Comparison of ENCODE assay signal across 15 mouse cellular contexts in the genomic region with DNA sequence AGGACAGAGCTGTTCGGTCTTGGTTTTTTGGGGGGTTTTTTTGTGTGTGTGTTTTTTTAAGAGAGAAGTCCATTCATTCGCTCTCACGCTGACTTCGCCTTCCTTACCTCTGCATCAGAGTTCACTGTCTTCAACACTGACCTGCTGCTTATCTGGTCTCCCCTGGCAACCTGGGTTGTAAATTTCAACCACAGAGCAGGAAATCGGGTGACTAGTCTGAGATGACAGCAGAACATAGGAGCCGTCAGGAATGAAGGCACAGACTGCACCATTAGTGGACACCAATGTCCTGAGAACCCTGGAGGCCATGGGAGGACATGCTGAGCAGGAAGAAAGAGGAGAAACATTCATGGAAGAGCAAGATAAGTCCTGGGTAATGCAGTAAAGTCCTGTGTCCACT. TPM values are rescaled to one million over a fixed set of nuclear protein-coding genes. Genes with fewer than 3 reads are reported as not detected.
DNase-seq lines count a peak whose midpoint lies in the region; ATAC-seq lines count a peak whose summit lies in the region.
"Had no signal": no experiment of that assay in that cellular context is flagged by ENCODE, and none has a peak within 500 bp of the region (broad histone marks: within the 10 kb centered on the region; RNA-seq: fewer than 3 reads in every experiment).

No protein-coding gene starts in this region.

- H3K36me3 ChIP-seq in kidney, embryonic 15.5 days = no peaks in the 10 kb centered on the region
- no peaks in the 10 kb centered on the region for H3K36me3 ChIP-seq in stomach, embryonic 14.5 days (ENCODE audit: control insufficient read depth, insufficient read depth, low read length)
- no peaks in the 10 kb centered on the region for H3K36me3 ChIP-seq in liver, embryonic 12.5 days
- H3K36me3 ChIP-seq: hindbrain, embryonic 15.5 days; liver, embryonic 13.5 days; neural tube, embryonic 12.5 days had no signal

- H3K27me3 ChIP-seq in kidney, embryonic 15.5 days = no peaks in the 10 kb centered on the region
- H3K27me3 ChIP-seq in stomach, embryonic 14.5 days (ENCODE audit: control insufficient read depth, insufficient read depth, low read length) = no peaks in the 10 kb centered on the region
- no peaks in the 10 kb centered on the region for H3K27me3 ChIP-seq in liver, embryonic 12.5 days (replicated peaks)
- H3K27me3 ChIP-seq: forebrain, embryonic 13.5 days; hindbrain, embryonic 15.5 days; liver, embryonic 13.5 days; neural tube, embryonic 12.5 days had no signal

- peaks cover 24% of the 10 kb centered on the region for H3K4me1 ChIP-seq in kidney, embryonic 15.5 days
- H3K4me1 ChIP-seq in stomach, embryonic 14.5 days (ENCODE audit: control insufficient read depth, insufficient read depth, low read length) = 0 out of 2 replicates have a peak, but pooled peaks cover 6% of the 10 kb centered on the region
- H3K4me1 ChIP-seq in liver, embryonic 12.5 days = peaks cover 25% of the 10 kb centered on the region
- H3K4me1 ChIP-seq: forebrain, embryonic 13.5 days; hindbrain, embryonic 15.5 days had no signal

- no peak overlapping the region for H3K27ac ChIP-seq in kidney, embryonic 15.5 days
- H3K27ac ChIP-seq in stomach, embryonic 14.5 days (ENCODE audit: low read length) = no peak overlapping the region
- H3K27ac ChIP-seq in liver, embryonic 12.5 days = no peak overlapping the region
- H3K27ac ChIP-seq: forebrain, embryonic 13.5 days; hindbrain, embryonic 15.5 days; liver, embryonic 13.5 days; neural tube, embryonic 12.5 days had no signal

- H3K4me2 ChIP-seq in kidney, embryonic 15.5 days = no peak overlapping the region
- H3K4me2 ChIP-seq in stomach, embryonic 14.5 days (replicated peaks; ENCODE audit: low read depth, low read length) = no peak overlapping the region
- H3K4me2 ChIP-seq in liver, embryonic 12.5 days = no peak overlapping the region
- H3K4me2 ChIP-seq: forebrain, embryonic 13.5 days; hindbrain, embryonic 15.5 days; liver, embryonic 13.5 days; neural tube, embryonic 12.5 days had no signal

- WGBS in kidney, embryonic 15.5 days = 49% methylated on average over 6 of the region's 6 CpGs
- WGBS in stomach, embryonic 14.5 days = 46% methylated on average over 6 of the region's 6 CpGs
- WGBS in liver, embryonic 12.5 days (ENCODE audit: insufficient replicate concordance) = 23% methylated on average over 6 of the region's 6 CpGs

- H3K9ac ChIP-seq in kidney, embryonic 15.5 days = no peak overlapping the region
- no peak overlapping the region for H3K9ac ChIP-seq in stomach, embryonic 14.5 days (replicated peaks; ENCODE audit: low read depth, low read length)
- no peak overlapping the region for H3K9ac ChIP-seq in liver, embryonic 12.5 days
- H3K9ac ChIP-seq: forebrain, embryonic 13.5 days; hindbrain, embryonic 15.5 days; liver, embryonic 13.5 days; neural tube, embryonic 12.5 days had no signal

- peak; percentile 68 to 70 for DNase-seq in adrenal gland, postnatal 36 days
- no peak for DNase-seq in adrenal gland, adult 18-20 months (ENCODE audit: low spot score in 2 of 2)
- no peak for DNase-seq in kidney, postnatal 25 days
- DNase-seq: cerebellum, adult 9-10 months; kidney, adult 8-10 months; liver, embryonic 13.5 days; lung, postnatal 10 days; right cerebral cortex, postnatal 25 days had no signal

- no peaks in the 10 kb centered on the region for H3K9me3 ChIP-seq in kidney, embryonic 15.5 days (replicated peaks)
- H3K9me3 ChIP-seq in stomach, embryonic 14.5 days (ENCODE audit: control insufficient read depth, low read depth, low read length) = no peaks in the 10 kb centered on the region
- H3K9me3 ChIP-seq in liver, embryonic 12.5 days (replicated peaks) = no peaks in the 10 kb centered on the region
- H3K9me3 ChIP-seq: forebrain, embryonic 13.5 days; hindbrain, embryonic 15.5 days; liver, embryonic 13.5 days; neural tube, embryonic 12.5 days had no signal

- H3K4me3 ChIP-seq in kidney, embryonic 15.5 days (replicated peaks) = no peak overlapping the region
- no peak overlapping the region for H3K4me3 ChIP-seq in stomach, embryonic 14.5 days (ENCODE audit: low read depth, low read length)
- H3K4me3 ChIP-seq in liver, embryonic 12.5 days = no peak overlapping the region
- H3K4me3 ChIP-seq: forebrain, embryonic 13.5 days; hindbrain, embryonic 15.5 days; liver, embryonic 13.5 days; neural tube, embryonic 12.5 days had no signal

- ATAC-seq in kidney, embryonic 15.5 days (replicated peaks; ENCODE audit: low FRiP score) = 0 out of 2 replicates have a peak, but pooled peaks have one; percentile 12
- ATAC-seq in hematopoietic stem cell, adult 5-6 weeks (replicated peaks in 1 of 2; ENCODE audit: insufficient read depth in 1 of 2, low FRiP score in 2 of 2, low TSS enrichment in 1 of 2, low read depth in 1 of 2, poor library complexity in 2 of 2, severe bottlenecking in 2 of 2) = peak; percentile 23 to 43; a peak in 2 of 4 replicates
- ATAC-seq in stomach, embryonic 14.5 days (ENCODE audit: insufficient number of reproducible peaks, insufficient read depth, low FRiP score, low read depth) = 0 out of 2 replicates have a peak, but pooled peaks have one; percentile 18
- no peak for ATAC-seq in liver, embryonic 12.5 days
- ATAC-seq: forebrain, embryonic 13.5 days had no signal

RNA-seq across cellular contexts. Expression of a gene that starts 51.1 kb away (rescaled TPM):
- 10 to 100 TPM; 63.8 to 79.7 TPM for total RNA-seq in adrenal gland, postnatal 36 days (2021)
- 10 to 100 TPM; 48.1 to 55.6 TPM for total RNA-seq in adrenal gland, adult 18-20 months (2021)
- 19.9 and 20.0 TPM in 2 replicates for polyA plus RNA-seq in kidney, embryonic 15.5 days (2015; fragmentation: Nextera tagmentation; extraction: Ambion mirVana)
- 9.1 and 11.0 TPM in 2 replicates for total RNA-seq in hematopoietic stem cell, adult 5-6 weeks (2017)
- 20.1 and 27.5 TPM in 2 replicates for polyA plus RNA-seq in stomach, embryonic 14.5 days (2014; fragmentation: Nextera tagmentation; extraction: Ambion mirVana)
- polyA plus RNA-seq in liver, embryonic 12.5 days (2016; fragmentation: Nextera tagmentation; extraction: Ambion mirVana) = 4.8 and 5.9 TPM in 2 replicates

Comparison
In these comparisons a context has a peak if more than half of its experiments do, and no peak if none do; other contexts are left out.
1. DNase-seq: peak in adrenal gland, postnatal 36 days (2 of 2); none in adrenal gland, adult 18-20 months (0 of 2) and kidney, postnatal 25 days (0 of 2).